Mouse (Mus musculus) small intestine, adult 2 months (tissue): ENCODE data around the gene Pecr. TPM values are rescaled to one million over a fixed set of nuclear protein-coding genes. Genes with fewer than 3 reads are reported as not detected.
A peak's percentile ranks its signal among the peaks of the same experiment; 100 is the strongest.

Experiments used
- H3K27ac ChIP-seq: fragments of 200-500 bp; 2 replicates; pipeline ENCODE4 v1.5.1; 2012; ENCODE audit warnings: low read depth, low read length, control low read depth, inconsistent platforms; ENCODE audit not compliant: insufficient read depth
- H3K27me3 ChIP-seq: fragments of 200-500 bp; 2 replicates; pipeline ENCODE4 v1.6.1; 2012; ENCODE audit warnings: mild to moderate bottlenecking, moderate library complexity, low read length, inconsistent platforms; ENCODE audit not compliant: control insufficient read depth, insufficient read depth
- H3K36me3 ChIP-seq: fragments of 200-500 bp; 2 replicates; pipeline ENCODE4 v1.6.1; 2012; ENCODE audit warnings: mild to moderate bottlenecking, low read length, control low read depth, inconsistent platforms; ENCODE audit not compliant: control insufficient read depth, insufficient read depth
- H3K4me1 ChIP-seq: fragments of 200-500 bp; 2 replicates; pipeline ENCODE4 v1.6.1; 2012; ENCODE audit warnings: low read length, inconsistent platforms, mixed read lengths; ENCODE audit not compliant: control insufficient read depth, insufficient read depth, insufficient read length
- H3K4me3 ChIP-seq: fragments of 200-500 bp; 2 replicates; pipeline ENCODE4 v1.5.1; 2012; ENCODE audit warnings: low read depth, mild to moderate bottlenecking, control low read depth, inconsistent platforms, low read length, moderate library complexity
- CTCF ChIP-seq: fragments of 200-500 bp; IDR thresholded peaks from 2 replicates; pipeline ENCODE4 v1.5.1; 2012; ENCODE audit warnings: low read depth, mild to moderate bottlenecking, control low read depth, inconsistent platforms, low read length, moderate library complexity, mixed read lengths; ENCODE audit not compliant: insufficient replicate concordance, insufficient read length; ENCODE audit errors: extremely low read depth
- POLR2A ChIP-seq: fragments of 200-500 bp; IDR thresholded peaks from 2 replicates; pipeline ENCODE4 v1.6.1; 2012; ENCODE audit warnings: low read depth, mild to moderate bottlenecking, control low read depth, inconsistent platforms, low read length, moderate library complexity
- WGBS: fragments of 180-500 bp; shearing (Covaris S2); methylation state at CpG from one replicate; pipeline ENCODE4 v1.1.7; 2018; 5-methylcytosine and 5-hydroxymethylcytosine counted together
- polyA plus RNA-seq: library from polyadenylated mRNA; depleted of rRNA; stranded (reverse); fragments of >200 nt; gene quantifications from 2 replicates; pipeline ENCODE4 v1.2.3, GENCODE M21; 2012; rRNA removed

Gene Pecr
- polyA plus RNA-seq = 2.9 and 3.1 TPM in 2 replicates

DNA sequence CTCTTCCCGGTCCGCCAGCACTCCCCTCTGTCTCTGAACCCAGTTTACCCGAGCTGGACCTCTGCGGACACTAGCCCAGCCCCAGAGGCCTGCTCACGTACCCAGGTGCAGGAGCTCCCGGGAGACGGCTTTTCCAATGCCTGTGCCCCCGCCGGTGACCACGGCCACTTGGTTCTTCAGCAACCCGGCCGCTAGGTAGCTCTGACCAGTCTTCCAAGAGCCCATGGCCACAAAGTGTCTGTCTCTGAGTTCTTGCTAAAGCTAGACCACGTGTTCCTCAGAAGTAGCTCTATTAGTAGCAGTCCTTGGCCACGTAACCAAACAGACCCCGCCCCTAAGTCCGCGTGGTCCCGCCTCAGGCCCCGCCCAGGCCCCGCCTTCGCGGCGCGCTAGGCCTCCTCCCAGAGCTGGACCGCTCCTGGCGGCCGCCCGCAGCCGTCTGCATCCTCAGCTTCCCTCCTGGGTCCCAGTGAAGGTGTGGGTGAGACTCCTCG is at the start of gene Pecr, which contains the start of gene Tmem169:
Gene Pecr (minus strand): TSS at position 323 of the 494 bp plus-strand sequence.
Gene Tmem169 (plus strand): TSS at position 378 of the 494 bp plus-strand sequence.
- WGBS = 1% methylated on average over 30 of the region's 30 CpGs
- Histone ChIP-seq H3K36me3 (no peaks in the 10 kb centered on the region), H3K27ac (peak within 1 kb of the TSS; percentile 50; the same call in 1 of the 2 replicates), H3K4me3 (peak within 1 kb of the TSS; percentile 90), H3K27me3 (no peaks in the 10 kb centered on the region), H3K4me1 (peaks cover 4% of the 10 kb centered on the region)
- TF ChIP-seq CTCF (no peak), POLR2A (peak; percentile 35; the same call in 1 of the 2 replicates)

DNA sequence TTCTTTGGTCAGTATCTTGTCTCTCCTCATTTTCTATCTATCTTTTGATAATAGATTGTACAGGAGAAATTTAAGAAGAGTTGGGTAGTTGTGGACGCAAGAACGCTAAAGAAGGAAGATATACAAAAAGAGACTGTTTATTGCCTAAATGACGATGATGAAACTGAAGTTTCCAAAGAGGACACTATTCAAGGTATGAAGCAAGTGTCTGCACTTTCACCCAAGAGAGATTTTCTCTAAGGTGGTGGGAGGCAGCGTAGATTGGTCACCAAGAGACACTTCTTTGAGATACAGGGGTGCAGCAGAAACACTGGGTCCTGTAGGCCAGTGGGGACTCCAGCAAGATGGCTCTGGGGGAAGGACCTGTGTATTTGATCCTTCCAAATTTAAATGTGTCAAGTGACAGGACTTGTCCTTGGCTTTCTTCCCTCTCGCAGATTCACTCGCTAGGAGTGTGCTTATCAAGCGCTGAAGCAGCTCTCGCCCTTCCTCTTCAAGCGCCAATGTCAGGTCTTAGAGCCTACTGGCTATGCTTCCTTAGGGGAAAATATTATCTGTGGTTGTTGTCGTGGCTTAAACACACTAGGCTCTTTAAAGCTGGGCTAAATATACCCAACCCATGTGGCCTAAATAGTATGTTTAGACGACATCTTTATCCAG is 42.2 kb upstream of the Pecr start:
- TF ChIP-seq POLR2A (no peak), CTCF (no peak)
- Histone ChIP-seq H3K4me1 (no peaks in the 10 kb centered on the region), H3K4me3 (no peak overlapping the region), H3K27ac (no peak overlapping the region), H3K36me3 (peaks cover 4% of the 10 kb centered on the region; the same call in 1 of the 2 replicates), H3K27me3 (no peaks in the 10 kb centered on the region)
- WGBS = 92% methylated on average over 11 of the region's 11 CpGs

DNA sequence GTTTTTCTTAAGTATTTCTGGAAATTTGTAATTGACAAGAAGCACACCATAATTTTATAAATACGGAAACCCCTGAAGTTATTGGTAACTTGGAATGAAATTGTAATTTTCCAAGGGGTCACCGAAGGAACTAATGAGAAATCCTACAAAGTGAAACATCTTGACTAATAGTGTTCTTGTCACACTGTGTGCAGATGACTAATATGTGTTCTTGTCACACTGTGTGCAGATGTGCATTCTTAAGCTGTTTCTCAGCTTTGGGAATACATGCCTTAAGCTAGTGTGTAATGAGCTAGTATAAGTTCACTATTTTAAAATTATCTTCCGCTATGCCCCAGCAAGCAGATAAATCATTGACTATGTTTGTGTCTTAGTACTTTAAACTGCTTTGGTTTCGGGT is 39.1 kb upstream of the Pecr start:
- WGBS = 92% methylated on average over 4 of the region's 4 CpGs
- no peak for TF ChIP-seq POLR2A
- no peak for TF ChIP-seq CTCF
- no peak overlapping the region for H3K27ac ChIP-seq
- no peaks in the 10 kb centered on the region for H3K4me1 ChIP-seq
- no peaks in the 10 kb centered on the region for H3K27me3 ChIP-seq
- H3K4me3 ChIP-seq = no peak overlapping the region
- H3K36me3 ChIP-seq = peaks cover 7% of the 10 kb centered on the region; the same call in 1 of the 2 replicates

DNA sequence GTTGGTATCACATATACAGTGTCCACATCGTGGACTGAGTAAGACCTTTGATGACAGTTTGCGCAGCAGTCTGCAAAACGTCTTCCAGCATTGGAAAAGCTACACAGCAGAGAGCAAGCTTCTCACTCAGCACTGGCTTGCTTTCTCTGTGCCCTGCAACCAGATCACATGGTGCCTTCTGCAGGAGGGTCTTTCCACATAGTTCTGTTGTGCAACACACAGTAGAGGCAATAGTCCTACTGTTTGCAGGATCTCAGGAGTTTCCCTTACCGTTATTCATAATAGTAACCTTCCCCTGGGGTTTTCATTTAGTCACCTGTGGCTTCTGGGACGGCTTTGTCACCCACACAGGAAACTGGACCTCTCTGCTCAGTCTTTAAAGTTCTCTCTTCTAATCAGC is 36.6 kb upstream of the Pecr start:
- peaks cover 3% of the 10 kb centered on the region; the same call in 1 of the 2 replicates for H3K36me3 ChIP-seq
- H3K27me3 ChIP-seq = no peaks in the 10 kb centered on the region
- H3K4me3 ChIP-seq = no peak overlapping the region
- 89% methylated on average over 5 of the region's 5 CpGs for WGBS
- TF ChIP-seq CTCF (no peak), POLR2A (no peak)
- no peaks in the 10 kb centered on the region for H3K4me1 ChIP-seq
- no peak overlapping the region for H3K27ac ChIP-seq

DNA sequence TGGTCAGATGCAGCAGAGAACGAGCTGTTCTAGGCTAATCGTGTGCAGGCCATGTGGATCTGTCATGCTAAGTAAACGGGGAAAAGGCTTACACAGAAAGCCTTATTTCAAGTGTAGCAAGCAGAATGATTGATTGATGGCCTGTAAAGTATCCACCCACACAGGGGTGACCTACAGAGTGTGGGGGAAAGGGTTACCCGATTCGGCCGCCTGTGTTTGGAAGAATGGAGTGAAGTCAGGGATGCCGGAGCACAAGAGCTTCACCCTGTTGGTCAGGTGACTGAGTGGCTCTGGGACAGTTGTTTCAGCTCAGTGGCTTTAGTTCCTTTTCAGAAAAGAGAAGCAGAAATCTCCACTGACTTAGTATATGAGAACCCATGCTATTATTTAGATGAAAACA is 32.8 kb upstream of the Pecr start:
- H3K4me3 ChIP-seq = no peak overlapping the region
- H3K27ac ChIP-seq = no peak overlapping the region
- no peaks in the 10 kb centered on the region for H3K27me3 ChIP-seq
- TF ChIP-seq CTCF (no peak), POLR2A (no peak)
- WGBS = 82% methylated on average over 7 of the region's 7 CpGs
- H3K36me3 ChIP-seq = peaks cover 3% of the 10 kb centered on the region; the same call in 1 of the 2 replicates
- no peaks in the 10 kb centered on the region for H3K4me1 ChIP-seq

DNA sequence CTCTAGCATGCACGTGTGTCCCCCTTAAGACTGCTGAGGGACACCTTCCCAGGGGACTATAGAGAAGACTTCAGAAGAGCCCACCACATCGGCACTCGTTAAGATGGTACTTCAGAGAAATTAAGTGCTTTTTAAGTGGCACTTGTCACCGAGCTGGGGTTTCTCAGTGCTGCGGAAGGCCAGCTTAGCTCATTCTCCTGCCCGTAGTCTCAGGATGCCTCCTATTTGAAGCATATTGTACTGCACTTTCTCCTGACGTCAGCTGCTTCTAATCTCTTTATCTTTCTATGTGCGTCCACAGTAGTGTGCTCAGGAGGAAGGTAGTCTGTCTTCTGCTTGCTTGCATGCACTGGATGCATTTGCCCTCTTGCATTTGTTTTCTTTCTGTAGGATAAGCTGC is 32.3 kb upstream of the Pecr start:
- whole genome bisulfite sequencing = 86% methylated on average over 8 of the region's 8 CpGs
- TF ChIP-seq POLR2A (no peak), CTCF (no peak)
- Histone ChIP-seq H3K4me3 (no peak overlapping the region), H3K27ac (no peak overlapping the region), H3K4me1 (no peaks in the 10 kb centered on the region), H3K27me3 (no peaks in the 10 kb centered on the region), H3K36me3 (peaks cover 3% of the 10 kb centered on the region; the same call in 1 of the 2 replicates)

DNA sequence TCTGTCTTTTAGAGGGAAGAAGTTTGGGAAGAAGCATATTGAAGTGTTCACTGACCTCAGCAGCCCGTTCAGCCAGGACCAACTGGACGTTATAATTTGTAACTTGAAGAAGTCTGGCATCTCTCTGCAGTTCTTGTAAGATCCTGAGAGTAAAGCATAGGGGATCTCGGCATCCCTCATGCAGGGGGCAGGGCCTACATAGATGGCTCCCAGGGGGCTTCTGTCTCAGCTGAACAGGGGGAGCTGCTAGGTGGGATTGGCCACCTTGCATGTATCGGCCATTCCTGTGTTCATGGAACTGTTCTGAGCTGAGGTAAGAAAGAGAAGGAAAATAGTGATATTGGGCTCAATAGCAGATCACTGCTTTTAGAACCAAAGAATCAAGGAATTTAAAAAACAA is 31.3 kb upstream of the Pecr start:
- no peak overlapping the region for H3K4me3 ChIP-seq
- H3K27ac ChIP-seq = no peak overlapping the region
- no peaks in the 10 kb centered on the region; the same call in 1 of the 2 replicates for H3K36me3 ChIP-seq
- TF ChIP-seq CTCF (no peak), POLR2A (no peak)
- no peaks in the 10 kb centered on the region for H3K27me3 ChIP-seq
- 94% methylated on average over 4 of the region's 4 CpGs for WGBS
- no peaks in the 10 kb centered on the region for H3K4me1 ChIP-seq
